Mouse (Mus musculus): ENCODE data around the gene Cflar. TPM values are rescaled to one million over a fixed set of nuclear protein-coding genes. Genes with fewer than 3 reads are reported as not detected.
"Not testable (repeated sequence)": the region's sequence is repeated elsewhere in the genome, so short reads cannot be mapped to it uniquely, and the experiment has no call there.

Gene Cflar
- polyA plus RNA-seq, 1 experiment from 2014 or later, result 16.4 TPM

DNA sequence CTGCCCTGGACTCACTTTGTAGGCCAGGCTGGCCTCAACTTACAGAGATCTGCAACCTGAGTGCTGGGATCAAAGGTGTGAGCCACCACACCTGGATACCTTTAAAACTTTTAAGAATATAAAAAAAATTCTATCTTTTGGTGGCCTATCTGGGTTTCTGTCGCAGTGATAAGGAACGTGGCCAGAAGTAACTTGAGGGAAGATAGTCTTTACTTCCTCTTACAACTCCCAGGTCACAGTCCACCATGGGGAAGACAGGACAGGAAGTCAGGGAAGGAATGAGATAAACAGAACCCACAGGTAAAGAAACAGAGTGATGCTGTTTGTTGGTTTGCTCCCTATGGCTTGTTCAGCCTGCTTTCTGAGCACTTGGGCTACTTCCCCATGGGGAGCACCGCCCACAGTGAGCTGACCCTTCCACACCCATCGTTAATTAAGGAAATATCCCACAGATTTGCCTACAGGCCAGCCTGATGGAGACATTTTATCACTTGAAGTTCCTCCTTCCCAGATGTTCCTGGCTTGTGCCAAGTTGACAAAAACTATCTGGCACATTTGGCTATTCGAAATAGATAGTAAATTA lies 10.6 kb upstream of the Cflar start:
- H3K27me3 ChIP-seq (ENCODE audit: control insufficient read depth, insufficient read depth, low read length); H3K9me3 ChIP-seq (ENCODE audit: control insufficient read depth, low read length); H3K4me3 ChIP-seq (replicated peaks; ENCODE audit: low read depth, low read length); ATAC-seq (ENCODE audit: low FRiP score, low TSS enrichment); H3K36me3 ChIP-seq (ENCODE audit: control insufficient read depth, insufficient read depth, low read length); H3K4me1 ChIP-seq (ENCODE audit: control insufficient read depth, insufficient read depth, low read length); H3K27ac ChIP-seq (replicated peaks; ENCODE audit: low read depth, low read length); H3K4me2 ChIP-seq (ENCODE audit: low read length); DNase-seq; H3K9ac ChIP-seq (replicated peaks; ENCODE audit: low read length): not testable (repeated sequence)
- WGBS, result 88% methylated on average over 4 of the region's 5 CpGs

- not testable (repeated sequence) for H3K4me1 ChIP-seq (ENCODE audit: control insufficient read depth, insufficient read depth, low read length); H3K9ac ChIP-seq (replicated peaks; ENCODE audit: low read length); H3K4me3 ChIP-seq (replicated peaks; ENCODE audit: low read depth, low read length); H3K9me3 ChIP-seq (ENCODE audit: control insufficient read depth, low read length); H3K27me3 ChIP-seq (ENCODE audit: control insufficient read depth, insufficient read depth, low read length); H3K36me3 ChIP-seq (ENCODE audit: control insufficient read depth, insufficient read depth, low read length); ATAC-seq (ENCODE audit: low FRiP score, low TSS enrichment); DNase-seq; H3K27ac ChIP-seq (replicated peaks; ENCODE audit: low read depth, low read length); H3K4me2 ChIP-seq (ENCODE audit: low read length)
- WGBS, result 92% methylated on average over 1 of the region's 1 CpGs
Measured at GRCm38 (mm10) chr1:58710043-58710442, 1.3 kb upstream of the Cflar start.

DNA sequence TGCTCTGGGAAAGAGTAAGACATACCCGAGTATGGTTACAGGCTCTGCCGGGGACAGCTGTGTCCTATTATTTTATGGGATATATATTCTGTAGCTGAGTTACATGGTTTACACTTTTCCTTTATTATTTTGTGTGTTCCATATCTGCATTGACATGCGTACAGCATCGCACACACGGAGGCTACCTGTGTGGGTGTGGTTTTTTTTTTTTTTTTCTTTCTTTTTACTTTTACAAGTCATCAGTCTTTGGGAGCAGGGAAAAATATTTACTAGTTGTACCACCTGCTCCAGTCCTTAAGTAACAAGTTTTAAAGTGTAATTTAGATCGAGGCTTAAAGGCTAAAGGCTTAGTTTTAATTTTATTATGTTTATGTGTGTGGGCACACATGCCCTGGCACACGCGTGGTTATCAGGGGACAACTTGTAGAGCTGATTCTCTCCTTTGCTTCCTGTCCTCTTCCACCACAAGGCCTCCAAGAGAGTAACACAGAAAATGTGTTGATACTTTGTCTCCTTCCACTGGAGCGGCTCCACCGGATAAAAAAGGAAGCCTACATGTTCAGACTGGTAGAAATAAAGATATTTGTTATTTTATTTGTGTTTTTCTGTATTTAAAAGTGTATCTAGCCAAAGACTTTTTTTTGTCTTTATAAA lies 470 bp upstream of the Cflar start:
- no peaks in the 10 kb centered on the region for H3K36me3 ChIP-seq (ENCODE audit: control insufficient read depth, insufficient read depth, low read length)
- DNase-seq (no peak), ATAC-seq (ENCODE audit: low FRiP score, low TSS enrichment) (no peak)
- peak overlapping the region; percentile 78 for H3K4me2 ChIP-seq (ENCODE audit: low read length)
- no peak overlapping the region for H3K27ac ChIP-seq (replicated peaks; ENCODE audit: low read depth, low read length)
- no peaks in the 10 kb centered on the region for H3K9me3 ChIP-seq (ENCODE audit: control insufficient read depth, low read length)
- peak overlapping the region; percentile 58 for H3K4me3 ChIP-seq (replicated peaks; ENCODE audit: low read depth, low read length)
- H3K4me1 ChIP-seq (ENCODE audit: control insufficient read depth, insufficient read depth, low read length), result no peaks in the 10 kb centered on the region
- H3K27me3 ChIP-seq (ENCODE audit: control insufficient read depth, insufficient read depth, low read length), result no peaks in the 10 kb centered on the region
- H3K9ac ChIP-seq (replicated peaks; ENCODE audit: low read length), result peak overlapping the region; percentile 69; the same call in 1 of the 2 replicates
- 55% methylated on average over 10 of the region's 10 CpGs for WGBS

GRCm38 (mm10) chr1:58712076-58713061 lies 1.1 kb downstream of the Cflar start:
- Histone ChIP-seq H3K36me3 (ENCODE audit: control insufficient read depth, insufficient read depth, low read length) (no peaks in the 10 kb centered on the region), H3K27me3 (ENCODE audit: control insufficient read depth, insufficient read depth, low read length) (no peaks in the 10 kb centered on the region), H3K4me2 (ENCODE audit: low read length) (peak overlapping the region; percentile 78), H3K27ac (replicated peaks; ENCODE audit: low read depth, low read length) (peak overlapping the region; percentile 73; the same call in 1 of the 2 replicates), H3K4me3 (replicated peaks; ENCODE audit: low read depth, low read length) (peak overlapping the region; percentile 58), H3K9ac (replicated peaks; ENCODE audit: low read length) (peak overlapping the region; percentile 58; the same call in 1 of the 2 replicates), H3K4me1 (ENCODE audit: control insufficient read depth, insufficient read depth, low read length) (no peaks in the 10 kb centered on the region), H3K9me3 (ENCODE audit: control insufficient read depth, low read length) (no peaks in the 10 kb centered on the region)
- WGBS, result 5% methylated on average over 17 of the region's 17 CpGs
- DNase-seq (peak; percentile 54), ATAC-seq (ENCODE audit: low FRiP score, low TSS enrichment) (peak; percentile 65)

GRCm38 (mm10) chr1:58713081-58713892 lies 2.0 kb downstream of the Cflar start:
- H3K4me1 ChIP-seq (ENCODE audit: control insufficient read depth, insufficient read depth, low read length), result no peaks in the 10 kb centered on the region
- ATAC-seq (ENCODE audit: low FRiP score, low TSS enrichment) (no peak), DNase-seq (peak; percentile 65)
- peak overlapping the region; percentile 48 for H3K4me3 ChIP-seq (replicated peaks; ENCODE audit: low read depth, low read length)
- H3K4me2 ChIP-seq (ENCODE audit: low read length), result peak overlapping the region; percentile 78
- no peaks in the 10 kb centered on the region for H3K27me3 ChIP-seq (ENCODE audit: control insufficient read depth, insufficient read depth, low read length)
- peak overlapping the region; percentile 73 for H3K27ac ChIP-seq (replicated peaks; ENCODE audit: low read depth, low read length)
- H3K36me3 ChIP-seq (ENCODE audit: control insufficient read depth, insufficient read depth, low read length), result no peaks in the 10 kb centered on the region
- 4% methylated on average over 31 of the region's 31 CpGs for WGBS
- H3K9me3 ChIP-seq (ENCODE audit: control insufficient read depth, low read length), result no peaks in the 10 kb centered on the region
- peak overlapping the region; percentile 58 for H3K9ac ChIP-seq (replicated peaks; ENCODE audit: low read length)

- WGBS, result 51% methylated on average over 4 of the region's 4 CpGs
- Histone ChIP-seq H3K9me3 (ENCODE audit: control insufficient read depth, low read length) (no peaks in the 10 kb centered on the region), H3K27me3 (ENCODE audit: control insufficient read depth, insufficient read depth, low read length) (no peaks in the 10 kb centered on the region), H3K27ac (replicated peaks; ENCODE audit: low read depth, low read length) (no peak overlapping the region), H3K36me3 (ENCODE audit: control insufficient read depth, insufficient read depth, low read length) (no peaks in the 10 kb centered on the region), H3K4me1 (ENCODE audit: control insufficient read depth, insufficient read depth, low read length) (no peaks in the 10 kb centered on the region), H3K4me2 (ENCODE audit: low read length) (peak overlapping the region; percentile 78), H3K9ac (replicated peaks; ENCODE audit: low read length) (0 out of 2 replicates have a peak overlapping the region, but pooled peaks have one; percentile 58), H3K4me3 (replicated peaks; ENCODE audit: low read depth, low read length) (peak overlapping the region; percentile 48)
- DNase-seq, result peak; percentile 52
- no peak for ATAC-seq (ENCODE audit: low FRiP score, low TSS enrichment)
Measured at GRCm38 (mm10) chr1:58713893-58714231, 2.6 kb downstream of the Cflar start.

- WGBS, result 82% methylated on average over 1 of the region's 1 CpGs
- H3K4me3 ChIP-seq (replicated peaks; ENCODE audit: low read depth, low read length), result no peak overlapping the region
- DNase-seq (no peak), ATAC-seq (ENCODE audit: low FRiP score, low TSS enrichment) (no peak)
- no peaks in the 10 kb centered on the region for H3K27me3 ChIP-seq (ENCODE audit: control insufficient read depth, insufficient read depth, low read length)
- no peaks in the 10 kb centered on the region for H3K36me3 ChIP-seq (ENCODE audit: control insufficient read depth, insufficient read depth, low read length)
- H3K9ac ChIP-seq (replicated peaks; ENCODE audit: low read length), result no peak overlapping the region
- no peaks in the 10 kb centered on the region for H3K9me3 ChIP-seq (ENCODE audit: control insufficient read depth, low read length)
- no peaks in the 10 kb centered on the region for H3K4me1 ChIP-seq (ENCODE audit: control insufficient read depth, insufficient read depth, low read length)
- H3K4me2 ChIP-seq (ENCODE audit: low read length), result peak overlapping the region; percentile 78
- no peak overlapping the region for H3K27ac ChIP-seq (replicated peaks; ENCODE audit: low read depth, low read length)
Measured at GRCm38 (mm10) chr1:58714361-58714760, 3.1 kb downstream of the Cflar start.

- H3K27ac ChIP-seq (replicated peaks; ENCODE audit: low read depth, low read length), result no peak overlapping the region
- H3K4me3 ChIP-seq (replicated peaks; ENCODE audit: low read depth, low read length), result no peak overlapping the region
- no peaks in the 10 kb centered on the region for H3K27me3 ChIP-seq (ENCODE audit: control insufficient read depth, insufficient read depth, low read length)
- H3K9ac ChIP-seq (replicated peaks; ENCODE audit: low read length), result no peak overlapping the region
- no peak overlapping the region for H3K4me2 ChIP-seq (ENCODE audit: low read length)
- H3K36me3 ChIP-seq (ENCODE audit: control insufficient read depth, insufficient read depth, low read length), result no peaks in the 10 kb centered on the region
- no peaks in the 10 kb centered on the region for H3K4me1 ChIP-seq (ENCODE audit: control insufficient read depth, insufficient read depth, low read length)
- no peaks in the 10 kb centered on the region for H3K9me3 ChIP-seq (ENCODE audit: control insufficient read depth, low read length)
- DNase-seq (no peak), ATAC-seq (ENCODE audit: low FRiP score, low TSS enrichment) (no peak)
Measured at GRCm38 (mm10) chr1:58715536-58715935, 4.2 kb downstream of the Cflar start.

Data from midbrain, embryonic 14.5 days (tissue).